Mouse (Mus musculus) embryonic fibroblast, embryonic 13.5 days (primary cell): ENCODE results near the gene Olfr982. TPM values are rescaled to one million over a fixed set of nuclear protein-coding genes. Genes with fewer than 3 reads are reported as not detected.

ENCODE experiments used
- H3K27ac ChIP-seq: 2 replicates; pipeline ENCODE4 v1.5.1; 2012; ENCODE audit warnings: low read length, control low read depth, inconsistent platforms; ENCODE audit not compliant: insufficient read depth
- H3K4me1 ChIP-seq: 2 replicates; pipeline ENCODE4 v1.6.1; 2011; ENCODE audit warnings: low read length; ENCODE audit not compliant: control insufficient read depth, insufficient read depth
- H3K4me3 ChIP-seq: 2 replicates; pipeline ENCODE4 v1.5.1; 2011; ENCODE audit warnings: mild to moderate bottlenecking, control low read depth, low read length; ENCODE audit not compliant: insufficient read depth
- CTCF ChIP-seq: IDR thresholded peaks from 2 replicates; pipeline ENCODE4 v1.5.1; 2011; ENCODE audit warnings: mild to moderate bottlenecking, control low read depth, low read length, moderate library complexity, borderline replicate concordance; ENCODE audit not compliant: insufficient read depth
- POLR2A ChIP-seq: IDR thresholded peaks from 2 replicates; pipeline ENCODE4 v1.6.1; 2011; ENCODE audit warnings: low read depth, mild to moderate bottlenecking, control low read depth, low read length, moderate library complexity
- polyA plus RNA-seq: library from polyadenylated mRNA; stranded (reverse); fragments of >200 nt; gene quantifications from 2 replicates; pipeline ENCODE4 v1.2.4, GENCODE M21; 2011; ENCODE audit warnings: low read depth; ENCODE audit not compliant: missing spikeins, insufficient read length

Gene Olfr982
- polyA plus RNA-seq = not detected in 2 replicates

DNA sequence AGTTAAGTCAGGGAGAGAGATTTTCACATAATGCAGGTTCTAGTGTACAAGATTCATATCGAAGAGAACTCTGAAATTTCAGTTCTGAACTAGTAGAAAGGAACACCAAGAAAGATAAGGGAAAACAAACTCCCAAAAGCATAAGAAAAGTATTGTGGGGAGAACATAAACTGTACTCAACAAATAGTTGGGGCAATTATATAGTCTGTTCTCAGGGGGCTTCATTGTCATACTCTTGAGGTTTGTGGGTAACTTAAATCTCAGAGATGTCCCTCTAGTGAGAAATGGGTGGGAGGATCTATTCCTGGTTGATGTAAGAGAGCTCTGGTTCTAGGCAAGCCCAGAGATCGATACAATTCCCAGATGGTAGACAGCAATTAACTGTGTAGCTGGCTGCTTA lies at the start of gene Olfr982:
Gene Olfr982 (plus strand): TSS at position 301 of the 400 bp plus-strand sequence.
- no peaks in the 10 kb centered on the region for H3K4me1 ChIP-seq
- no peak within 1 kb of the TSS for H3K4me3 ChIP-seq
- no peak for TF ChIP-seq POLR2A
- TF ChIP-seq CTCF = no peak
- H3K27ac ChIP-seq = no peak within 1 kb of the TSS

DNA sequence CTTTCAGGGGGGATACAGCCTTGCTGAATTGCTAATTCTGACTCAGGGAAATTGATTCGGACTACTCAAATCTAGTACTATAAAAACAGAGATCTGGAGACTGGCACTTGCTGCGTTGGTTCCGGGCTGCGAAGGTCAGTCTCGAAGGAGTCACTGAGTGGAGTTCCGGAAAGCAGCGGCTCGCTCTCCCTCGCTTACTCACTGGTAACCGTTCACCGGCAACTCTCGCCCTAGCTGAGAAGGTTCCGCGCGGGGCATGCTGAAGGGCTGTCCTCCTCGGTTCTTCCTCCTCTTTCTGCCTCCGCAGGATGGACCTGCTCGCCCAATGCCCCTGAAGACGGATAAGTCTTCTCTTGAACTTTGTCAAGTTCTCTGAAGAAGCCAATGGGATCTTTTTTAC lies 23.5 kb upstream of the Olfr982 start:
- H3K27ac ChIP-seq = no peak overlapping the region
- no peaks in the 10 kb centered on the region for H3K4me1 ChIP-seq
- TF ChIP-seq POLR2A (no peak), CTCF (no peak)
- no peak overlapping the region for H3K4me3 ChIP-seq

DNA sequence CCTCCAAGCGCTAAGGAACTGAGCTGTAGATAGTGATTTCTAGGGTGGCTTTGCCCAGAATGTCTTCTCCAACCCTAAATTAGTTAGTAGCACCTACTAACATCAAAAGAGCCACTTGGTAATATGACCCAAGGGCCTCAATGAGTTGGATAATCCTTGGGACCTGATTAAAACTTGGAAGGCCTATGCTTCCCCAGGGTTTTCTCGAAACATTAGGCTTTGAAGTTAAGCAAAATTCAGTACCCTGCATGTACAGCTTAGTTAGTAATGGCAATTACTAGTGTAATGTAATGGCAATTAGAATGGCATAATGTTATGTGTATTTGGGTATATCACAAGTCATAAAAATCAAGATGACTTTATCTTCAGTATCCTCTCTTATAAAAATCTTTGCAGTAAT lies 19.9 kb downstream of the Olfr982 start, which contains the start of gene Olfr983:
Gene Olfr983 (minus strand): TSS at position 101 of the 400 bp plus-strand sequence.
- H3K27ac ChIP-seq = 0 out of 2 replicates have a peak within 1 kb of the TSS, but pooled peaks have one; percentile 18
- no peak within 1 kb of the TSS for H3K4me3 ChIP-seq
- TF ChIP-seq CTCF (no peak), POLR2A (no peak)

DNA sequence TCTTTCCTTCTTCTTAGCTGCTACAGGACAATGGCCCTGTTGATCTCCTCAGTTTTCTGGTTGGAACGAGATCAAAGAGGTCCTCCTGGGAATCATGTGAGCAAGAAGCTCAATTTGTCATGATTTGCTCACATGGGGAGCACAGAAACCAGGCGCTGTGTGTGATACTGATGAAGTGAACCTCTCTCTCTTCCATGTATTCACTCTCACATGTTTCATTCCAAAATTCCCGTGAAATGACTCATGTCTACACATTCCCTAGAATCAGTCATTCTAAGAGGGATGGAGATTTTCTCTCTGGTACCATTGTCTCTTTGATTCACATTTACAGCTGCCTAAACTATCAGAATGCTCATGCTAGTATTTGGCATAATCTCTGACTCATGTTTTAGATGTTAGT lies 21.1 kb downstream of the Olfr982 start:
- H3K4me1 ChIP-seq = peaks cover 7% of the 10 kb centered on the region
- H3K4me3 ChIP-seq = no peak overlapping the region
- TF ChIP-seq CTCF = no peak
- TF ChIP-seq POLR2A = no peak
- 0 out of 2 replicates have a peak overlapping the region, but pooled peaks have one; percentile 18 for H3K27ac ChIP-seq

More for the DNA sequence above, 19.9 kb downstream of the Olfr982 start, which contains the start of gene Olfr983:
- H3K4me1 ChIP-seq = peaks cover 4% of the 10 kb centered on the region

DNA sequence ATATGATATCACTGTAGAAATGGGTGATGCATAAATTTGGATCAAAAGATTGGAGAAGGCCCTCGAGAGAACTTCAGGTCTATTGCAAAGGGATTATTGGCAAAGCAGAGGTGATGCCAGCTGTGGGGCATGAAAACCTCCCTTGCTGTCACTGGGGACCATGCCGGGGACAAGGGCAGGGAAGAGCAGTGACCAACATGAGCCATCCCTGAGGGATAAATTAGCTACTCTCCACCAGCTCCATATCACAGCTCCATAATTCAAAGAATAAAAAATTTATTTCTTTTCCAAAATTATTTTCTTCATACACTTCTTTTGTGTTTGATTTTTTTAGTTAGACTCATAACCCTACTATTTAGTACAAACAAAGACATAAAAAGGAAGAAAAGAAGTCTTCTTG lies 40.5 kb downstream of the Olfr982 start, which contains the start of gene Olfr984:
Gene Olfr984 (minus strand): TSS at position 101 of the 400 bp plus-strand sequence.
- Histone ChIP-seq H3K4me1 (0 out of 2 replicates have a peak, but pooled peaks cover 2% of the 10 kb centered on the region), H3K4me3 (no peak within 1 kb of the TSS), H3K27ac (no peak within 1 kb of the TSS)
- TF ChIP-seq CTCF (no peak), POLR2A (no peak)

DNA sequence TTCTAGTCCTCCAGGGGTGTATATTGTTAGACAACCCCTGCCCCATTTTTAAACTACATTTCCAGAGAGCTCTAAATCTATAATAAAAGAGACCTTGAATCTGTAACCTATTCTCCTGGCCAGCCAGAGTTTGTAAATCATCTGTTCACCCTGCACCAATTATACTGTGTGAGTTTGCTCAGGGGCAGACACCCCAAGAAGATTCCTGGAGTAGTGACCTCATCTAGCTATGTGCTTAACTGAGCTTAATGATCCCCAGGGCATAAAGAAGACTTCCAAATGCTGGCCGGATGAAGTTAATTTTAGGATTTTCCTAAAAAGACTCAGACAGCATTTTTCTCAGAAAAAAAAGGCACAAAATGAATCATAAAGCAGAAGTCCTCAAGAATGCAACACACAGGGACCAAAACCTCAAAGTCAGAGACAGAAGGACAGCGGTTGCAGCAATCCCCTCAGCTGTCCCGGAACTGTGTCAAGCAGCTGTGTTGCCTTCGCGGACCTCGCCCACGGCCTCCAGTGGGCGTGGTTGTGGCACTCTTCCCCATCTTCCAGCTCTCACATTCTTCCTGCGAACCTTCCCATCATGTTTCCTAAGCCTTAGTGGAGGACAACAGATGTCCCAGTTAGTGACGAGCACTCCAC lies 43.1 kb downstream of the Olfr982 start:
- H3K27ac ChIP-seq = peak overlapping the region; percentile 11; the same call in 1 of the 2 replicates

DNA sequence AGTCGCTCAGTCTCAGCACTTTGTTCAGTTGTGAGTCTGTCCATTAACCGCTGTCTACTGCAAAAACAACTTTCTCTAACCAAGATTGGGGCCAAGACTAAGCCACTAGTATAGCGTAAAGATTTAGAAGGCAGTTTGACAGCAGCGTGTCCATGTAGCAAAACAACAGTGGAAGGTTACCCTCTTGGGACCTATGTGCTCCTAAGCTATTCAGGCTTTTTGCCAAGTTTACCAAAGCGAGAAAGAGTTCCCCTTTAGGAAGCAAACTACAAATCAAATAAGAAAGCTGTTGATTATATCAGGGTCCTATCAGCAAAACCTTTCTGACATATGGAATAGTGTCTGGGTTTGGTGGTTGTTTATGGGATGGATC lies 43.6 kb downstream of the Olfr982 start:
- no peak for TF ChIP-seq CTCF
- TF ChIP-seq POLR2A = no peak
- Histone ChIP-seq H3K4me3 (no peak overlapping the region), H3K27ac (peak overlapping the region; percentile 11; the same call in 1 of the 2 replicates), H3K4me1 (0 out of 2 replicates have a peak, but pooled peaks cover 2% of the 10 kb centered on the region)

More for the DNA sequence above, 43.1 kb downstream of the Olfr982 start:
- 0 out of 2 replicates have a peak, but pooled peaks cover 2% of the 10 kb centered on the region for H3K4me1 ChIP-seq
- TF ChIP-seq CTCF (no peak), POLR2A (no peak)
- H3K4me3 ChIP-seq = no peak overlapping the region

Other genes with a start within 250 kb of the Olfr982 start
- gene Olfr971, start 237.0 kb upstream of the Olfr982 start, polyA plus RNA-seq = not detected in 2 replicates
- gene Olfr972, start 207.4 kb upstream of the Olfr982 start, polyA plus RNA-seq = not detected in 2 replicates
- gene Olfr229, start 166.5 kb upstream of the Olfr982 start, polyA plus RNA-seq = not detected in 2 replicates
- gene Olfr974, start 136.3 kb upstream of the Olfr982 start, polyA plus RNA-seq = not detected in 2 replicates
- not detected in 2 replicates for gene Olfr975, start 121.8 kb upstream of the Olfr982 start, polyA plus RNA-seq
- not detected in 2 replicates for gene Olfr976, start 112.7 kb upstream of the Olfr982 start, polyA plus RNA-seq
- gene Olfr978, start 81.7 kb upstream of the Olfr982 start, polyA plus RNA-seq = not detected in 2 replicates
- not detected in 2 replicates for gene Olfr979, start 70.4 kb upstream of the Olfr982 start, polyA plus RNA-seq
- not detected in 2 replicates for gene Olfr980, start 64.2 kb upstream of the Olfr982 start, polyA plus RNA-seq
- gene Olfr981, start 52.4 kb upstream of the Olfr982 start, polyA plus RNA-seq = not detected in 2 replicates
- gene Olfr983, start 19.8 kb downstream of the Olfr982 start, polyA plus RNA-seq = not detected in 2 replicates
- gene Olfr984, start 40.4 kb downstream of the Olfr982 start, polyA plus RNA-seq = not detected in 2 replicates
- not detected in 2 replicates for gene Olfr985, start 56.4 kb downstream of the Olfr982 start, polyA plus RNA-seq
- not detected in 2 replicates for gene Tmem225, start 74.3 kb downstream of the Olfr982 start, polyA plus RNA-seq
- not detected in 2 replicates for gene Olfr986, start 107.1 kb downstream of the Olfr982 start, polyA plus RNA-seq
- 2.6 and 3.7 TPM in 2 replicates for gene Zfp202, start 118.5 kb downstream of the Olfr982 start, polyA plus RNA-seq
- 2.2 and 3.2 TPM in 2 replicates for gene Scn3b, start 195.4 kb downstream of the Olfr982 start, polyA plus RNA-seq